Mouse (Mus musculus): Measurements from ENCODE around the gene a. TPM values are rescaled to one million over a fixed set of nuclear protein-coding genes. Genes with fewer than 3 reads are reported as not detected.

The a gene
- polyA plus RNA-seq, 1 experiment from 2014 or later, result 0.22 TPM

DNA sequence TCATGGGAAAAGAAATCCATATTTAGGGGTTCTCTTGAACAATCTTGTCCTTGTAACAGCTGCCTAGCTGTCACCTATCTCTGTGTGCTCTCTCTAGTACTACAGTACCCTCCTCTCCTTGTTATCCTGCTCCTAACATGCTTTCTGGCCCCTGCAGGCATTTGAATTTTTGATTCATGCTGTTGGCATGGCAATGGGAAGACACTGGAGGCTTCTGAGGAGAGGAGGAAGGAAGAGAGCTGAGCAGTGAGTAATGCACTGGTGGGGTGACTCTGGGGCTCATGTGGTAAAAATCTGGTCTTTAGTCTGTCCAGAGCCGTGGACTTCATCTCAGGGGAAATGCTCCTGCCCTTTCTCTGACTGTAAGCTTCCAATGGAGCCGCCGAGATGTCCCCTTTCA, 5.9 kb upstream of the a start:
- Histone ChIP-seq H3K4me1 (replicated peaks) (peaks cover 60% of the 10 kb centered on the region), H3K9me3 (replicated peaks) (no peaks in the 10 kb centered on the region), H3K27ac (peak overlapping the region; percentile 67), H3K4me2 (no peak overlapping the region), H3K4me3 (replicated peaks) (no peak overlapping the region), H3K36me3 (no peaks in the 10 kb centered on the region), H3K27me3 (peaks cover 4% of the 10 kb centered on the region), H3K9ac (peak overlapping the region; percentile 40; the same call in 1 of the 2 replicates)
- 70% methylated on average over 3 of the region's 3 CpGs for WGBS (ENCODE audit: insufficient replicate concordance)
- ATAC-seq (ENCODE audit: low read depth), result no peak
- DNase-seq, result no peak

DNA sequence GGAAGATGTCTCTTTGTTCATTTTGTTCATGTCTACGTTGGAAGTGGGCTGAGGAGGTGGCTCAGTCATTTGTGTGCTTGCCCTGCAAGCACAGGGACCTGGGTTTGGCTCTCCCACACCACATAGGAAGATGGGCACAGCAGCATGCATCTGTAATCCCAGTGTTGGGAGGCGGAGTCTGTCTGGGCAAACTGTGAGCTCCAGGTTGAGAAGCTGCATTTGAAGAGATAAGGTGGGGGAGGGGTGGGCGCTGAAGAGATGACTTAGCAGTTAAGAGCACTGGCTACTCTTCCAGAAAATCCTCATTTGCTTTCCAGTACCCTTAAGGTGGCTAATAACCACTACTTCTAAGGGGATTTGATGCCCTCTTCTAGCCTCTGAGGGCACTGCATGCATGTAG, 5.0 kb upstream of the a start:
- Histone ChIP-seq H3K4me1 (replicated peaks) (peaks cover 60% of the 10 kb centered on the region), H3K9ac (peak overlapping the region; percentile 57), H3K4me3 (replicated peaks) (peak overlapping the region; percentile 19; the same call in 1 of the 2 replicates), H3K27me3 (no peaks in the 10 kb centered on the region; the same call in 1 of the 2 replicates), H3K9me3 (replicated peaks) (no peaks in the 10 kb centered on the region), H3K36me3 (no peaks in the 10 kb centered on the region), H3K27ac (peak overlapping the region; percentile 89), H3K4me2 (peak overlapping the region; percentile 60)
- DNase-seq (peak; percentile 84), ATAC-seq (ENCODE audit: low read depth) (peak; percentile 48)
- 17% methylated on average over 3 of the region's 3 CpGs for WGBS (ENCODE audit: insufficient replicate concordance)

DNA sequence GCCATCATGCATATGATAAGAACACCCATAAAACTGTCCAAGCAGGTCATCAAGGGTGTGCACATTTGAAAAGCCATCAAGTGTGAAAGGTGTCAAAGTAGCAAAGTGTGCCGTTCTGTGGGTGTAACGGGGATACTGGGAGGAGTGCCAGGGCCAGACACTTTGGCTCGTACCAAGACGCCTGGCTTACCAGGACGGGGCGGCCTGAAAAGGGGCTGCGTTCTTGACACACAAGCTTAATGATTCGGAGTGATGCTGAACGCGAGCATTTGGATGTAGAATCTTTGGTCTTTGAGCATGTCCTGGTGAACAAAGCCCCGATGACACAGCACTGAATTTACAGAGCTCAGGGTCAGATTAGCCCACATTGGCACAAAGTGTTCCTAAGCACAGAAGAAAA, 4.4 kb upstream of the a start:
- peaks cover 60% of the 10 kb centered on the region for H3K4me1 ChIP-seq (replicated peaks)
- H3K36me3 ChIP-seq, result no peaks in the 10 kb centered on the region
- DNase-seq (peak; percentile 30), ATAC-seq (ENCODE audit: low read depth) (no peak)
- H3K4me2 ChIP-seq, result peak overlapping the region; percentile 60
- peak overlapping the region; percentile 89 for H3K27ac ChIP-seq
- WGBS (ENCODE audit: insufficient replicate concordance), result 70% methylated on average over 11 of the region's 11 CpGs
- no peaks in the 10 kb centered on the region for H3K9me3 ChIP-seq (replicated peaks)
- no peak overlapping the region for H3K4me3 ChIP-seq (replicated peaks)
- peak overlapping the region; percentile 57 for H3K9ac ChIP-seq
- H3K27me3 ChIP-seq, result no peaks in the 10 kb centered on the region

DNA sequence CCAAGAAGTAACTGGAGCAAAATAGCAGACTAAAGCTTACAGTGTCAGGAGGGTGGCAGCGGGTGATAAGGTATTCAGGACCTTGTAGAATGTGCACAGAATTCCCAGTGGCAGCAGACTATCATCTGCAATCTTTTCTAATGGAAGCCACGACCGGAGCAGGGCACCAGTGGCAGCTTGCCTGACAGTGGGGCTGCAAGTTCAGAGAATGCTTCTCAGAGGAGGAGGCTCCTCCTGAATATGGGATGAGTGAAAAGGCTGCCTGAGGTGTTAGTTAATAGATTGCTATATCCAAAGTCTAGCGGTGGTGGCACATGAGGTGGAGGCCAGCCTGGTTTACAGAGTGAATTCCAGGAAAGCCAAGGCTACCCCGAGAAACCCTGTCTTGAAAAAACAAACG, 1.8 kb upstream of the a start:
- Histone ChIP-seq H3K4me3 (replicated peaks) (0 out of 2 replicates have a peak overlapping the region, but pooled peaks have one; percentile 55), H3K9me3 (replicated peaks) (no peaks in the 10 kb centered on the region), H3K36me3 (peaks cover 17% of the 10 kb centered on the region), H3K9ac (peak overlapping the region; percentile 71), H3K4me2 (peak overlapping the region; percentile 86), H3K27me3 (no peaks in the 10 kb centered on the region), H3K27ac (peak overlapping the region; percentile 96), H3K4me1 (replicated peaks) (peaks cover 74% of the 10 kb centered on the region)
- DNase-seq, result no peak
- ATAC-seq (ENCODE audit: low read depth), result no peak
- WGBS (ENCODE audit: insufficient replicate concordance), result 58% methylated on average over 6 of the region's 6 CpGs

DNA sequence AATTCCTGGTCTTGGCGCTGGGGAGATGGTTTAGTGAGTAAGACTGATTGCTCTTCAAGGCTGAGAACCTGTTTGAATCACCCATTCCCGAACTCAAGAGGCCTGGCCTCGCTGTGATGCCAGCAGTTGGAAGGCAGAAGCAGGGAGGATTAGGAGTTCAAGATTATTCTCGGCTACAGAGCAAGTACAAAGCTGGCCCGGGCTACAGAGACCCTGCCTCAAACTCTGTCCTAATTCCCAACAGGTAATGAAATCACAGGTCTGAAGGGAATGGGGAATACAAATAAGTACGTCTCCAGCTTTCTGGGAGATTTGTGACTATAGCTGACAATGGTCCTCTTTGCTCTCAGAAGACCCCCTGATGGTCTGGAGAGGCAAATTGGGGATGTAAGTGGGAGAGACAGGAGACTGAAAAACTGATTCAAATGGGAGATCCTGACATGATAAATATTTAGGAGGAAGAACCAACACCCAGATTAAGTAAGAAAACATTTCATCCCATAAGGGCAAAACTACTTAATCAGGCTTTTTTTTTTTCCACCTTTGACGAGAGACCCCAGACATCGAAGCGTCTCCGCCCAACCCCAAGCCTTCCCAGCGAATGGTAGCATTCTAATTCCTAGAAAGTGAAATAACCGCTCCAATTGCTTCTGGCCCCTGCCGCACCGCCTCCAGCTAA, 1.1 kb upstream of the a start:
- DNase-seq, result no peak
- Histone ChIP-seq H3K9ac (peak overlapping the region; percentile 71), H3K4me3 (replicated peaks) (peak overlapping the region; percentile 55), H3K27me3 (no peaks in the 10 kb centered on the region), H3K4me1 (replicated peaks) (peaks cover 81% of the 10 kb centered on the region), H3K9me3 (replicated peaks) (no peaks in the 10 kb centered on the region), H3K36me3 (peaks cover 20% of the 10 kb centered on the region), H3K27ac (peak overlapping the region; percentile 96), H3K4me2 (peak overlapping the region; percentile 86)
- WGBS (ENCODE audit: insufficient replicate concordance), result 12% methylated on average over 14 of the region's 14 CpGs
- no peak for ATAC-seq (ENCODE audit: low read depth)

DNA sequence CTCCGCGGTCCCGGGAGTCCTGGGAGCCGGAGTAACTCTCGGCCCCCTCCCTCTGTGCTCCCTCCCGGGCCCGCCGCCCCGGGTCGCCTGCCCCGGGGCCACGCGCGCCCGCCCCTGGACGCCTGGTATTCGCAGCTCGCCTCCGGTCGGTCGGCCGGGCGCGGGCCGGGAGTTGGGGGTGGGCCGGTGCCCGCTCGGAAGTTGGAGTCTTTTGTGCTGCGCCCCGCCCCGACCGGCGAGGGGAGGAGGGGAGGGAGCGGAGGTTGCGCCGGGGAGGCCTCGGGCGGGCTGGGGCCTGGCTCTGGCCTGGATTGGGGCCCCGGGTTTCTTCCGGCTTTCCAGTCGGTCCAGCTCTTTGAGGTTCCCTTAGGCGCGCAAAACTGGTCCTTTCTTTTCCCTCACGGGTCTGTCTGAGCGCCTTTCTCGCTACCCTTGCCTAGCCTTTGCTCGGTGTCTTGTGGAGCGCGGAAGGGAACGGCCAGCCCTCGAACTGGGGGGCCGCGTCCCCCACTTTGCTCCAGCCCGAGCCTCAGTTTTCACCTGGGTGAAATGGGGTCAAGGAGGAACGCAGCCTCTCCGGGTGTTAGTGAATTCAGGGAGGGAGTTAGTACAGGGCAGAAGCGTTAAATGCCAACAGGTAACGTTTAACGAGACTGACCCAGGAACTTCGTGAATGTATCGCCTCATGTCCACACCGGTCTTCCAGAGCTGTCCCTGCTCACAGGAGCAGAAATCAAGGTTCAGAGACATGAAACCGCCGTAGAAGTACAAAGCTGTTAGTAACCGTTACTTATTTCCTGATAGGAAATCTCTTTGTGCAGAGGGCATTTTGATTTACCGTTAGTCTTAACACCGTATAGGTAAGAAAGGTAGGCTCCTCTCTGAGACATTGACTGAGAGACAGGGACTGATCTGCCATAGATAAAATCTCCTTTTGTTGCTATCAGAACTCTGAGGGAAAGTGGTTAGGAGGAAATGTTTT, 750 bp downstream of the a start:
- Histone ChIP-seq H3K4me3 (replicated peaks) (peak overlapping the region; percentile 99), H3K9ac (peak overlapping the region; percentile 100), H3K27ac (peak overlapping the region; percentile 96), H3K9me3 (replicated peaks) (no peaks in the 10 kb centered on the region), H3K36me3 (peaks cover 26% of the 10 kb centered on the region), H3K4me1 (replicated peaks) (peaks cover 81% of the 10 kb centered on the region), H3K27me3 (no peaks in the 10 kb centered on the region), H3K4me2 (peak overlapping the region; percentile 86)
- WGBS (ENCODE audit: insufficient replicate concordance), result under 1% methylated on average over 66 of the region's 67 CpGs
- peak; percentile 29 for ATAC-seq (ENCODE audit: low read depth)
- DNase-seq, result peak; percentile 72

DNA sequence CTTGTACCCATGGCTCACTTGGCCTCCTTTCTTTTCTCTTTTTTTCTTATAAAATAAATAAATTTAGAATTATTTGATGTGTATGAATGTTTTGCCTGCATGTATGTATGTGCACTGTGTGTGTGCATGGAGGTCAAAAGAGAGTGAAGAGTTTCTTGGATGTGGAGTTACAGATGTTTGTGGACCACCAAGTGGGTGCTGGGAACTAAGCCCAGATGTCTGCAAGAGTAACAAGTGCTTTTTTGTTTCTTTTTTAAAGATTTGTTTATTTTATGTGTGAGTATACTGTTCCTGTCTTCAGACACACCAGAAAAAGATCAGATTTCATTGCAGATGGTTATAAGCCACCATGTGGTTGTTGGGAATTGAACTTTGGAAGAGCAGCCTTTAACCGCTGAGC, 12.2 kb downstream of the a start:
- H3K36me3 ChIP-seq, result peaks cover 12% of the 10 kb centered on the region
- no peaks in the 10 kb centered on the region for H3K9me3 ChIP-seq (replicated peaks)
- DNase-seq (no peak), ATAC-seq (ENCODE audit: low read depth) (no peak)
- no peak overlapping the region for H3K4me3 ChIP-seq (replicated peaks)
- no peak overlapping the region for H3K9ac ChIP-seq
- 93% methylated on average over 1 of the region's 1 CpGs for WGBS (ENCODE audit: insufficient replicate concordance)
- H3K27me3 ChIP-seq, result no peaks in the 10 kb centered on the region
- peaks cover 82% of the 10 kb centered on the region for H3K4me1 ChIP-seq (replicated peaks)
- H3K4me2 ChIP-seq, result peak overlapping the region; percentile 12; the same call in 1 of the 2 replicates
- H3K27ac ChIP-seq, result peak overlapping the region; percentile 48; the same call in 1 of the 2 replicates

DNA sequence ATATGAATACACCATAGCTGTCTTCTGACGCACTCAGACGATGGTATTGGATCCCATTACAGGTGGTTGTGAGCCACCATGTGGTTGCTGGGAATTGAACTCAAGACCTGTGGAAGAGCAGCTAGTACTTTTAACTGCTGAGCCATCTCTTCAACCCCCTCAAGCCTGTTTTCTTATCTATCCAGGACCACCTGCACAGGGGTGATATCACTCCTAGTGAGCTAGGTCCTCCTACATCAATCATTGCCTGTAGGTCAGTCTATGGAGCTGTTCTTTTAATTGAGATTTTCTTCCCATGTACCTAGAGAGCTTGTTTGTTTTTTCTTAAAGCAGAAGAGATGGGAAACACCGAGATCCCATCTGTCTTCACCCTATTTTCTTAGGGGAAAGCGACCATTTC, 12.6 kb downstream of the a start:
- peaks cover 82% of the 10 kb centered on the region for H3K4me1 ChIP-seq (replicated peaks)
- no peaks in the 10 kb centered on the region for H3K9me3 ChIP-seq (replicated peaks)
- H3K27ac ChIP-seq, result peak overlapping the region; percentile 24; the same call in 1 of the 2 replicates
- DNase-seq (no peak), ATAC-seq (ENCODE audit: low read depth) (peak; percentile 82)
- no peak overlapping the region for H3K9ac ChIP-seq
- WGBS (ENCODE audit: insufficient replicate concordance), result 61% methylated on average over 4 of the region's 4 CpGs
- no peak overlapping the region for H3K4me3 ChIP-seq (replicated peaks)
- peak overlapping the region; percentile 12; the same call in 1 of the 2 replicates for H3K4me2 ChIP-seq
- H3K27me3 ChIP-seq, result no peaks in the 10 kb centered on the region
- H3K36me3 ChIP-seq, result peaks cover 12% of the 10 kb centered on the region

DNA sequence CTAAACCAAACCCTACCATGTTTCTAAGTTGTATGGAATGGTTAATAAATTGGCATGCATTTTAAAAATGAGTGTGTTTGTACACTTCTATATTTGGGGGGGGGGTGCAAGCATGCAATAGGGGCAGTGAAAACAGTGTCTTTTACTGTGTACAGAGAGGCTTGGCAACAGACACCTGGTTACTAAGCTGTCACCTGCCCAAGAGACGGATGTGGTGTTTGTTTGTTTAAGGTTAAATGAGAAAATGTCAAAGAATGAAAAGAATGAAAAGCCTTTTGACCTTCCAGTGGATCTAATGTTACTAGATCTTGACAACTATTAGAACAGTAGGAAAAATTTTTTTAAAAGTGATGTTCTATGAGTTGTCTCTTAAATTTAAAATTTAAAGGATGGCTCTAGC, 16.5 kb downstream of the a start:
- Histone ChIP-seq H3K4me2 (no peak overlapping the region), H3K9ac (no peak overlapping the region), H3K4me3 (replicated peaks) (no peak overlapping the region), H3K36me3 (0 out of 2 replicates have a peak, but pooled peaks cover 3% of the 10 kb centered on the region), H3K4me1 (replicated peaks) (peaks cover 63% of the 10 kb centered on the region), H3K27me3 (no peaks in the 10 kb centered on the region), H3K9me3 (replicated peaks) (no peaks in the 10 kb centered on the region), H3K27ac (no peak overlapping the region)
- DNase-seq (no peak), ATAC-seq (ENCODE audit: low read depth) (no peak)
- WGBS (ENCODE audit: insufficient replicate concordance), result 74% methylated on average over 1 of the region's 1 CpGs

DNA sequence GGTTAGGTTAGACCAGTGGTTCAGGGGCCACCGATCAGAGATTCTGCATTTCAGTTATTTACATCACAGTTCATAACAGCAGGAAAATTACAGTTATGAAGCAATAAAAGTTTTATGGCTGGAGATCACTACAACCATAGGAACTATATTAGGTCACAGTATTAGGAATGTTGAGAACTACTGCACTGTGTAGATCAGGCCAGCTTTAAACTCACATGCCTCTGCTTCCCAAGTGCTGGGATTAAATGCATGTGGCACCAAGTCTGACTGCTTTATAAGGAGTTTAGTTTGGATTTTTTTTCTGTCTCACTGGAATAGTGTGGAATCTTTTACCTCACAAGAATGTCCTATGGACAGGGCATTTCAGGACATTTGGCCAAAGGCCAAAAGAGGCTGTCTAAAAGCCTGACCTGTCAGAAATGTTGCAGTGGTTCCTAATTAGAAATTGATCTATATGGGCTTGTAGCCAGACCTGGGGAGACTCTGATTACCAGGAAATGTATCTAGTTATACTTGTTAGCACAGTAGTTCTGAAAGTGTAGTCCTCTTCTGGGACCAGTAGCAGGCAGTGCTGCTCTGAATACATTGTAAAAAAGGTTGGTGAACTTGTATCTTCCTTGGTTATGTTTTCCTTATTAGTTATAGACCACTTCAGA, 18.0 kb downstream of the a start:
- Histone ChIP-seq H3K4me2 (no peak overlapping the region), H3K27ac (no peak overlapping the region), H3K9ac (no peak overlapping the region), H3K4me1 (replicated peaks) (peaks cover 55% of the 10 kb centered on the region), H3K4me3 (replicated peaks) (no peak overlapping the region), H3K27me3 (no peaks in the 10 kb centered on the region), H3K9me3 (replicated peaks) (no peaks in the 10 kb centered on the region), H3K36me3 (0 out of 2 replicates have a peak, but pooled peaks cover 3% of the 10 kb centered on the region)
- WGBS (ENCODE audit: insufficient replicate concordance), result 94% methylated on average over 1 of the region's 1 CpGs
- DNase-seq, result no peak
- ATAC-seq (ENCODE audit: low read depth), result no peak

DNA sequence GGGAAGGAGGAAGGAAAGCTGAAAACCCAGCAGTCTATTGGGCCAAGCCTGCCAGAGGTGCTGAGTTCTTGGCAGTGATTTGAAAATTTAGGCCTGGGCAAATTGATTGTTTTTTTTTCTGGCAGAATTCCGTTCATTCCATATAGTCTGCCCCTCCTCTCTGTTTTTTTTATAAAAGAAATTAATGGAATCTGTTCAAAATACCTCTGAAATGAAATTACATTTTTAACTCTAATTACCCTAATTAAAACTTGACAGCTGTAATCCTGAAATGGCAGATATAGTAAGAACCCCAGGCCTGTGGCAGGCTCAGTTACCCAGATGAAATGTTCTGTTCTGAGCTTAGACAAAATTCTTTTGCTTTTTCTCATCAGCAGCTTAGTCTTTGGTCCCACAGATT, 19.6 kb downstream of the a start:
- DNase-seq, result no peak
- WGBS (ENCODE audit: insufficient replicate concordance), result 81% methylated on average over 1 of the region's 1 CpGs
- Histone ChIP-seq H3K4me2 (no peak overlapping the region), H3K27ac (no peak overlapping the region), H3K36me3 (0 out of 2 replicates have a peak, but pooled peaks cover 3% of the 10 kb centered on the region), H3K9ac (no peak overlapping the region), H3K4me1 (replicated peaks) (peaks cover 52% of the 10 kb centered on the region), H3K4me3 (replicated peaks) (no peak overlapping the region), H3K9me3 (replicated peaks) (no peaks in the 10 kb centered on the region), H3K27me3 (no peaks in the 10 kb centered on the region)
- no peak for ATAC-seq (ENCODE audit: low read depth)

Data from liver, embryonic 13.5 days (tissue).